Mouse (Mus musculus): ENCODE data around the gene Prss28.

DNA sequence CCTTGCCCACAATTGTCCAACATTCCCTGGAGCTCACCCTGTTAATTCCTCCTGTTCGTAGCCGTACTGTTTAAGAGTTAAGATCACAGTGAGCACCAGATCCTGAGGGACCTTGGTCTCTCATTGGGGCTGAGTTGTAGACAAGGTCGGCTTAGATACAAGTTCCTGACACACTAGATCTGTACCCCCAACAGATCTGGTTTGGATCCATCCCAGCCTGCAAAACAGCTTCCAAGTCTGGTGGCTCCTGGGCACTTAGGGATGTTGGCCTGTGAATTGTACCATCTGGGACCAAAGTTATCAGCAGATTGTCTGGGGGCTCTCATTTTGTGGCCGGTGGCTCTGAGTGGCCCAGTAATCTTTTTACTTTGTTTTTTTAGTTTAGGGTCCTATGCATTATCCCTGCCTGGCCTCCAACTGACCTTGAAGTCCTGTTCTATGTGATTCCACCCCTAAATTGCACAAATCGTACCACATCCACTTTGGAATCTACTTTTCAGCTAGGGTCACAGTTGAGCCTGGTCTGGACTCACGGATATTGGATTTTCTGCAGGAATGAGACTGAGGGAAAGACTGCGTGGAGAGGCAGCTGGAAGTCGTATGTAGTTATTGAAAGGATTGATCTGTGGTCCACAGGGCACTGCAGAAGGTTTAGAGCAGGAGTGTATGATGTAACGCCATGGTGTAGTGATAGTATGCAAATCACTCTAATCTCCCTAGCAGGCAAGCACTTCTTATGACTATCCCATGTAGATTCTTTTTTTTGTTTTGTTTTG is 33.7 kb upstream of the Prss28 start, which contains the start of gene Ube2i:
- no peak for TF ChIP-seq CTCF (IDR thresholded peaks at IDR 0.05; ENCODE audit: extremely low read depth, insufficient read depth, low read length)
- no peak for TF ChIP-seq POLR2A (IDR thresholded peaks at IDR 0.05; ENCODE audit: extremely low read depth, insufficient read depth, low read length)

Measured in cortical plate, adult 2 months (tissue).